Mouse (Mus musculus) frontal cortex, postnatal 10 days (tissue): ENCODE measurements at regions not wholly inside any gene's neighbourhood (a gene's known extent, or its start where the extent isn't known, plus 50 kb on each side); places are given as distances from the start of the nearest gene placed in this dataset.

Source experiments
- DNase-seq, 2 experiments: peaks; one replicate each; pipeline ENCODE4 v3.0.0; 2022; ENCODE audit warnings: low spot score in 2 of 2, mixed read lengths in 1 of 2

GRCm38 (mm10) chr14:40308316-40308715, 584.8 kb downstream of the Sh2d4b start:
- peak; percentile 23 to 56 for DNase-seq

- DNase-seq: no peak
Measured at GRCm38 (mm10) chr14:40279194-40279593, 613.9 kb downstream of the Sh2d4b start.

- no peak for DNase-seq
Measured at GRCm38 (mm10) chr14:40275331-40275730, 617.7 kb downstream of the Sh2d4b start.

- no peak for DNase-seq
Measured at GRCm38 (mm10) chr14:40261646-40262045, 631.4 kb downstream of the Sh2d4b start.

- DNase-seq: no peak
Measured at GRCm38 (mm10) chr14:40232084-40232483, 661.0 kb downstream of the Sh2d4b start.

- DNase-seq: no peak
Measured at GRCm38 (mm10) chr14:40224331-40224730, 668.7 kb downstream of the Sh2d4b start.
